Mouse (Mus musculus): ENCODE measurements around the gene Rabggtb.
"Not testable (repeated sequence)": the region's sequence is repeated elsewhere in the genome, so short reads cannot be mapped to it uniquely, and the experiment has no call there.

Rabggtb gene

DNA sequence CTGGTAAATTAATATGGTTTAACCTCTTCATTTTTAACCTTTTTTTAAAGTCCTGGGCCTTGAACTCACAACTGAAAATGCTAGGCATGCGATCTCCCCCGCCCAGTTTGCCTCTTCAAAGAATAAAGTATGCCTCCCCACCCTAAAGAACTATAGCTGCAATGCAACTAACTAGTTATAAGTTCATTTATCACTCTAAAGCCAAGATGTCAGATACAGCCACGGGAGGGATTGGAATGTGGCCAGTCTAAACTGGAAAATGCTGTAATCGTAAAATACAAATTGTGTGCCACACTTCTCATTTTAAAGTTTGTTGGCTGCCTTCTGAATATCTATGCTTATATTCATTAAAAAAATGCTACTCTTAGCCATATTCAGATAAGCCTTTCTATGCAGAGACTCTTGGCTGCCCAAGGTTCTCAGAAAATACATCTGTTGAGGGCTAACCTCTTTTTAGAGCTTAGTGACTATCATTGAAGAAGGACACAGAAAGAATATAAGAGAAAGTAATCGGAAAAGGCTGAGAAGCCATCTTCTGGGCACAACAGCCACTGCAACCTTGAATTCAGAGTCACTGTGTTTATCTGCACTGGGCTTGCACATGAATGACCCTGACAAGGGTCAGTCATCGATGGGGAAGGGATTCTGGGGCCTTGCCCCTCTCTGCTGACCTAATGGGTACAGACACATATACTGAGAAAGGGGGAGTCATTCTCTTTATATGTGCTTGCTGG, 868 bp upstream of the Rabggtb start:
- DNase-seq: no peak

DNA sequence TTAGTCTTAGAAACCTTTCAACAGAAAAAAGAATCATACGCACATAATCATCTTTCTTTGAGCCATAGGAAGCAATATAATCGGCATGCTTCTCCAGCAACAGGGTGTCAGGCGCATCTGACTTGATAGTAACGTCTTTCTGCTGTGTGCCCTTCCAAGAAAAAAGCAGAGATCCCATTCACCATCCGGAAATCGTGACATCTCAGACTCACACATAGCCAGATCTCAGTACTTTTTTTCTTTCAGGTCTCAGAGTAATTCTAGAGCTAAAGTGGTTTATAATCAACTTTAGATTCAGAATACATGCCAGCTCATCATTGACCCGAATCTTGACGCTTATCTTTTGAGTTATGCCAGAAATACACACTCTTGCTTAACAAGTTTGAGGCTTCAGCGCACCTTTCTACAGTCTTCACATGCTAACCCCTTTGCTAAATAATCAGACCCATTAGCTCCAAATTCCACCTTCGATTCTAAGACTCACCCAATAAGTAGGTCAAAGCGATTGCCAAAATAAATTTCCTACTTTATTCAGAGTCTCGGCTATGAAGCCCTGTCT, 848 bp downstream of the Rabggtb start:
- DNase-seq: no peak

- DNase-seq: no peak
Measured at GRCm38 (mm10) chr3:153911197-153911881, 1.5 kb downstream of the Rabggtb start.

GRCm38 (mm10) chr3:153910489-153910888, 2.3 kb downstream of the Rabggtb start:
- DNase-seq: no peak

GRCm38 (mm10) chr3:153908919-153909318, 3.9 kb downstream of the Rabggtb start:
- no peak for DNase-seq

GRCm38 (mm10) chr3:153906136-153906871, 6.5 kb downstream of the Rabggtb start, which contains the start of gene Msh4:
Msh4 (minus strand) TSS chr3:153906138.
- DNase-seq: no peak

DNA sequence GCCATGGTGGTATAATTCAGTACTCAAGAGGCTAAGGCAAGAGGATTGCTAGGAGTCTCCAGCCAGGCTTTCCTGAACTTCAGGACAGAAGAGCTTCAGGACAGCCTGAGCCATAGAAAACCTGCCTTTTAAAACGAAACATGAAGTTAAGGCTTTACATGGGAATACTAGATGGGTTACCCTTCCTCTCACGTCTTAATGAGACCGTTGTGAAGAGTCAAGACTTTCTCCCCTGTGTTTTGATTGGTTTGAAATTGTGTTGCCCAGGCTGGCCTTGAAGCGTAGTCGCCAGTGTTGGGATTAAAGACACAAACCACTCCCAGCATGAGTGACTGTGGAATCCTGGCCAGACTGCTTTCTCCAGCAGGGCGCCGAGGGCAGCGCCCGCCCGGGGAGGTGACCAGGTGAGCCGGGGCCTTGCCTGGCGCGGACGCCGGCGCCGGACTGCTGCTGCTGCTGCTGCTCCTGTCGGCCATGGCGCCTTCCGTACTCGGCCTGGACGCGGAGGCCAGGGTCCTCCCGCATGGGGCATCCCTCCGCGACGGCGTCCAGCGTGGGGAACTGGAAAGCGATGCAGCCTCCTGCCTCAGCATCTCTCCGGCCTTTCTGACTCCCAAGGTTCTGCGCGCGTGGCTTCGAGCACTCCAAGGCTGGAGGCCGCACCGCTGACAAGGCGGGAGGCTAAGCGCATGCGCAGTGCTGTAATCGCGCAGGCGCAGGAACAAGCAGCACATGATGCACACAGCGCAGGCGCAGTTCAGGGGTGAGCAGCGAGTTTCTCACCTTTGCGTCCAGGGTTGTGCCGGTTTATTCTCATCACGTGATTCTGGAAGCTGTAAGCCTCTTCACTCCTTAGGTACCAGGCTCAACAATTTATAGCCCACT, 7.3 kb downstream of the Rabggtb start:
- DNase-seq: no peak

DNA sequence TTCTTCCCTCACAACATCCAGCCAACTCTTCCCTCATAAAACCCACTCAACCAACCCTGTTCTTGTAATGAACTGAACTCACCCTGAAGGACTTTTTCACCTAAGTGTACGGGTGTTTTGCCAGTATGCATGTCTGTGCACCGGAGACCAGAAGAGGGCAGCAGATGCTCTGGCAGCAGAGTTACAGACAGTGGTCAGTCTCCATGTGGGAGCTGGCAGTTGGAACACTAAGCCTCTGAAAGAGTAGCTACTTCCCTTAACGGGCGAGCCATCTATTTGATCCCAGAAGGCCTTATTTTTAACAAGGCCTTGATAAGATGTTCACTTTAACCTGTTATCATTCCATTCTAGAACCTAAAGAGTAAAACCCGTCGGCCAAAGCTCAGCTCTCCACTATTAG, 8.2 kb downstream of the Rabggtb start:
- peak; percentile 47 for DNase-seq

DNA sequence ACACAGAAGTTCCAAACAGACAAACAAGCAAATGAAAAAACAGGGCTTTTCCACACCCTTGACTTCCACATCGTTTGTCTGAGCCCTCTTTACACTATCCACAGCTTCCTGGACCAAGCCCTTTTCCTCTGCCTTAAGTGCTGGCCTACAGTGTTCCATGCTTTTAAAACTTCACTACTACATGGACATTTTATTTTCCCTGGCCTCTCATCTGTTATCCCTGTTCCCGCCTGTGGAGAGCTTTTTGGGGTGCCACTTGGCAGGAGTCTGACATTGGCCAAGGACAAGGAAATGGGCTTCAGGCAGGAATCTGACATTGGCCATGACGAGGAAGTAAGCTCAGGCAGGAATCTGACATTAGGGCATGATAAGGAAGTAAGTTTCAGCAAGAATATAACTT, 10.2 kb downstream of the Rabggtb start:
- no peak for DNase-seq

DNA sequence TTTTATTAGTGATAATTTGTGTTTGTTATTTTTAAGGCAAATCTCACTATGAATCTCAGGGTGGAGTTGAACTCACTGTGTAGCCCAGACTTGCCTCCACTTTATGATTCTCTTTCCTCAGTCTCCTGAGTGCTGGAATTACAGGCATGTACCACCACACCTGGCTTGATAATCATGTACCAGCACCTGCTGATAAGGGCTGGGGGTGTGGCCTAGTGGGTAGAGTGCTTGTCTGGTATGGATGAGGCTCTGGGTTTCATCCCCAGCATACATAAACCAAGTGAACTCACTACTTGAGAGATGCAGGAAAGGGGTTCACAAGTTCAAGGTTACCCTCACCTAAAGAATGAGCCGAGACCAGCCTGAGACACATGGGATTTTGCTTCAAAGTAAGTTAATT, 10.9 kb downstream of the Rabggtb start:
- no peak for DNase-seq

GRCm38 (mm10) chr3:153897216-153897615, 15.6 kb downstream of the Rabggtb start:
- peak; percentile 56 for DNase-seq

DNA sequence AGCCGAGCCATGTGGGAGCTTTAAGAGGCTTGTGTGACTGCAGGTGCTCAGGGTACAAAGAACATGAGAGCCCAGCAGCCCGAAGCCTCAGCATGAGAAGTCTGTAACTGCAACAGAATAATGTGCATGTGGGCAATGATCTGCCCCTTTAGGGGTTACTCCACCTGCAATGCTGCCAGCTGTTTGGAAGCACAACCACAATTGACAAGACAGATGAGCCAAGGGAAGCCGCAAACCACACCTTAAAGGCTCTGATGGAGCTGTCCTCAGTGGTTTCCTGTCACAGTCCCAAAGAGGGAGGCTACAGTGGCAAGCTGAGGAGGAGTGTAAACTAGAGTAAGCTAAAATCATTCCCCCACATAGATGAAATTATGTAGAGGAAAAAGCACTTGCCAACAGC, 17.4 kb downstream of the Rabggtb start:
- peak; percentile 85 for DNase-seq

GRCm38 (mm10) chr3:153889188-153889781, 23.5 kb downstream of the Rabggtb start:
- DNase-seq: no peak

- no peak for DNase-seq
Measured at GRCm38 (mm10) chr3:153888141-153888540, 24.7 kb downstream of the Rabggtb start.

DNA sequence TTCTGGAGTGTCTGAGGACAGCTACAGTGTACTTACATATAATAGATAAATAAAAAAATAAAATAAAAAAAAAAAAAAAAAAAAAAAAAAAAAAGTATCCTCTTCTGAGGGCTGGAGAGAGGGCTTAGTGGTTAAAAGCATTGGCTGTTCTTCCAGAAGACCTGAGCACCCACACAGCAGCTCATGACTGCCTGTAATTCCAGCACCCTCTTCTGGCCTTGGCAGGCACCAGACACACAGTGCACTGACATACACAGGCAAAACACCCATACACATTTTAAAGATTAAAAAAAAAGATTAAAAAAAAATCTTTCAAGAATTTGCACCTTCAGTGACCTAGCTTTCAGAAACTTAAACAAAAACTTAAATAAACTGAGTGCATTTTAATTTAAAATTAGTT, 26.5 kb downstream of the Rabggtb start:
- peak; percentile 24 for DNase-seq

DNA sequence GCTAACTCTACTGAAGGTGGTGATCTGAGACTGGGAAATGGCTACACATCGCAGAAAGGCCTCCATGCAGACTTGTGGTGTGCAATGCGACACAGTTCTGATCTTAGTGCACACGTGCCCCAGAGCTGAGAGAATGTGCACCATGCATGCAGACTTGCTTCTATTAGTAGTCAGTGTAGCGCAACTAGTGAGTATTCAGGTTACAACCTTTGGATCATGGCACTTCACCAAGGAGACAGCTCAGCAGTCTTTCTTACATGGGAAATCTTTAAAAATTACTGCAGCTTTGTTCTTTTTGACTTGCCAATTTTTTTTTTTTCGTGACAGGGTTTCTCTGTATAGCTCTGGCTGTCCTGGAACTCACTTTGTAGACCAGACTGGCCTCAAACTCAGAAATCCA, 41.4 kb downstream of the Rabggtb start:
- no peak for DNase-seq

DNA sequence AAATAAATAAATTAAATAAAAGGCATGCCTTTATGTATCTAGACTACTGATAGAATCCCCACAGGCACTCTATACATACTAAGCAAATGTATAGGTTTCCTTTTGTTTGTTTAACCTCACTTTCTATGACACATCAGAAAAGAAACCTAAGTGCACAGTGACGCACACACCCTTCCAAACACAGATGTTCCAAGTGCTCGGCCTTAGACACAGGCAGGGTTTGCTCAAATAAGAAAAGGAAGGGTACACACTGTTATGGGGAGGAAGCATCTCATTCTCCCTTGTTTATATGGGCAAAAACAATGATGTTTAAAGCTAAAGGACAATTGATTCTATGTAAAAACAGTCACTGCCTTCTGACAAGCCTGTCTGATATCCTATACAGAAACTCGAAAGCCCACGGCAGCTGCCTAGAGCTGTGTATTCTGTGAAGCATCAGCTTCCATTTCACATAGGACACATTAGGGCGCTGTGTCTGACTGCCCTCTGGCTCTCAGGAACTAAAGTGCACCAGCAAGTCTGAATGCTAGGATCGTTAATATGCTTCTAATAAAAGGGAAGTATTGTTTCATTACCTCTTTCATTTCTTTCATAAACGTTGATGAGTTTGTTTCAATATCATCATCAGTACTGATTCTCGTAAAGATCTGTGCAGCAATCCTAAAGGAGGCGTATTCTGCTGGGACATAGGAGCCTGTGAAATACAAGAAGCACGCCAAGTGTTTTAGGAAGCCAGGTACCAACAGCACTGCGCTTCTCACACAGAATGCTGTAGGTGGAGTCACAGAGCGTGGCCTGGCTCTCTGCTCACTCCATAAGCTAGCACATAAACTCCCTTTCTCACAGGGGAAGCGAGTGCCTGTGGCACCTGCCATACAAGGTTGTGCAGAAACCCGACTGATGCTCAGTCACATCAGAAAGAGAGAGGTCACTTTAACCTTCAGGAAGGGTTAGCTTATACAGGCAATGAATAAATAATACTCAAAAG, 45.4 kb downstream of the Rabggtb start:
- DNase-seq: no peak

GRCm38 (mm10) chr3:153864636-153865429, 48.0 kb downstream of the Rabggtb start:
- DNase-seq: peak; percentile 9

DNA sequence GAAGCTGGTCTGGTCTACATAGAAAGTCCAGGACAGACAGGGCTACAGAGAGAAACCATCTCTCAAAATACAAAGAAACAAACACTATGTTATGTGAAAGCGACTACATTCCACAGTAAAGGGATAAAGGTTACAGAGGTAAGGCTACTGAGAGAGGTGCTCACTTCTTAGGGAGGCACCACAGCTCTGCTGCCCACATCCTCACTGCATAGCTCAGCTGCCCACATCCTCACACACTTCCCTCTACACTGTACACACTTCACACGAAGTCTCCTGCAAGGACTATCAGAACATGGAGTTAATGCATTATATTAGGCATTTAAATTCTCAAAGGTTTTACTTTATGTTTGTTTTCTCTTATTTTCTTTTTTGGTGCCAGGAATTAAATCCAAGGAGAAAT, 49.0 kb downstream of the Rabggtb start:
- DNase-seq: peak; percentile 16

DNA sequence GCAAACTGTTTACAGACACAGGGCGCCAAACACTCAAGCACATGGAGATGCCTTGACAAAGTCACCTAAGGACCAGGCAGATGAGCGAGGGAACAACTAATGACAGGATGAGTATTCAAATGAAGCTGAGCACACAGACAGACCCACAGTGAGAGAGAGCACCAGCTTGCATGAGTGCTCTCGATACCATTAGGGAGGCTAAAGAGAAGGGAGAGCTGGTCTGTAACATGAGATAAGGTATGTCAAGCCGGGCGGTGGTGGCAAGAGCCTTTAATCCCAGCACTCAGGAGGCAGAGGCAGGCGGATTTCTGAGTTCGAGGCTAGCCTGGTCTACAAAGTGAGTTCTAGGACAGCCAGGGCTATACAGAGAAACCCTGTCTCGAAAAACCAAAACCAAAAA, 52.4 kb downstream of the Rabggtb start:
- DNase-seq: not testable (repeated sequence)

Measured in thymus, postnatal 14 days (tissue).